Mouse (Mus musculus) adrenal gland, adult 2 months (tissue): Measurements from ENCODE around the gene Pgm1. TPM values are rescaled to one million over a fixed set of nuclear protein-coding genes. Genes with fewer than 3 reads are reported as not detected.

Source experiments
- DNase-seq: peaks from one replicate; pipeline ENCODE4 v3.0.0; 2021
- polyA plus RNA-seq: library from polyadenylated mRNA; depleted of rRNA; stranded (reverse); fragments of >200 nt; gene quantifications from 2 replicates; pipeline ENCODE4 v1.2.3, GENCODE M21; 2012
- total RNA-seq, 2 experiments: library from RNA; stranded (reverse); gene quantifications; 2 replicates each; pipeline ENCODE4 v1.2.3; 2021

Gene Pgm1
- total and polyA plus RNA-seq, 3 experiments, result 56.6 to 103 (median 94.2) TPM

- DNase-seq, result no peak
Observed at GRCm38 (mm10) chr4:99957186-99957585, 28.0 kb downstream of the Pgm1 start.

- no peak for DNase-seq
Observed at GRCm38 (mm10) chr4:99958084-99958815, 29.0 kb downstream of the Pgm1 start.

GRCm38 (mm10) chr4:99959308-99959707, 30.1 kb downstream of the Pgm1 start:
- no peak for DNase-seq

- DNase-seq, result no peak
Observed at GRCm38 (mm10) chr4:99966555-99966954, 37.3 kb downstream of the Pgm1 start.

- no peak for DNase-seq
Observed at GRCm38 (mm10) chr4:99969328-99969727, 40.1 kb downstream of the Pgm1 start.

- no peak for DNase-seq
Observed at GRCm38 (mm10) chr4:99970097-99970496, 40.9 kb downstream of the Pgm1 start.

- DNase-seq, result no peak
Observed at GRCm38 (mm10) chr4:99972886-99973285, 43.7 kb downstream of the Pgm1 start.

GRCm38 (mm10) chr4:99973931-99974330, 44.7 kb downstream of the Pgm1 start:
- DNase-seq, result no peak

GRCm38 (mm10) chr4:99974375-99974774, 45.2 kb downstream of the Pgm1 start:
- DNase-seq, result no peak

GRCm38 (mm10) chr4:99979326-99979725, 50.1 kb downstream of the Pgm1 start:
- DNase-seq, result no peak

GRCm38 (mm10) chr4:99981216-99981615, 52.0 kb downstream of the Pgm1 start:
- DNase-seq, result no peak

GRCm38 (mm10) chr4:99983652-99984368, 54.6 kb downstream of the Pgm1 start:
- no peak for DNase-seq

GRCm38 (mm10) chr4:99984369-99984752, 55.1 kb downstream of the Pgm1 start:
- DNase-seq, result no peak

GRCm38 (mm10) chr4:99985086-99985485, 55.9 kb downstream of the Pgm1 start:
- DNase-seq, result no peak

- DNase-seq, result no peak
Observed at GRCm38 (mm10) chr4:99985631-99986030, 56.4 kb downstream of the Pgm1 start.

- no peak for DNase-seq
Observed at GRCm38 (mm10) chr4:99986609-99987008, 57.4 kb downstream of the Pgm1 start.

- DNase-seq, result no peak
Observed at GRCm38 (mm10) chr4:99988771-99989170, 59.6 kb downstream of the Pgm1 start.

- no peak for DNase-seq
Observed at GRCm38 (mm10) chr4:100000971-100001370, 71.8 kb downstream of the Pgm1 start.

- DNase-seq, result no peak
Observed at GRCm38 (mm10) chr4:100001806-100002205, 72.6 kb downstream of the Pgm1 start.

- no peak for DNase-seq
Observed at GRCm38 (mm10) chr4:100007721-100008120, 78.5 kb downstream of the Pgm1 start.

- DNase-seq, result peak; percentile 85
Observed at GRCm38 (mm10) chr4:100008371-100009090, 79.3 kb downstream of the Pgm1 start.

- no peak for DNase-seq
Observed at GRCm38 (mm10) chr4:100009211-100009678, 80.0 kb downstream of the Pgm1 start.

GRCm38 (mm10) chr4:100010916-100011315, 81.7 kb downstream of the Pgm1 start:
- no peak for DNase-seq
